Mouse (Mus musculus) granulocyte monocyte progenitor cell, adult 5-6 weeks (primary cell): ENCODE results near the gene Fxyd2. TPM values are rescaled to one million over a fixed set of nuclear protein-coding genes. Genes with fewer than 3 reads are reported as not detected.

ENCODE experiments used
- total RNA-seq, 2 experiments: library from RNA; stranded (forward) in 1 of 2; stranded (reverse) in 1 of 2; fragments of 200-712, 200-1000 nt in 1 of 2; fragments of >200 nt in 1 of 2; fragmentation: Nextera tagmentation in 1 of 2; gene quantifications; 2 replicates each; pipeline ENCODE4 v1.2.3; 2014 to 2017

Gene Fxyd2
- total RNA-seq, 2 experiments from 2014 or later: 2.5 TPM; not detected in 1

Other genes starting within 250 kb of the Fxyd2 start
- not detected in 2 replicates for gene BC049352, start 217.7 kb upstream of the Fxyd2 start, total RNA-seq (2014; fragmentation: Nextera tagmentation)
- gene BC049352, start 217.7 kb upstream of the Fxyd2 start, total RNA-seq (2017): not detected in 2 replicates
- not detected in 2 replicates for gene Tmprss4, start 195.6 kb upstream of the Fxyd2 start, total RNA-seq (2014; fragmentation: Nextera tagmentation)
- not detected in 2 replicates for gene Tmprss4, start 195.6 kb upstream of the Fxyd2 start, total RNA-seq (2017)
- gene Il10ra, start 130.5 kb upstream of the Fxyd2 start, total RNA-seq (2014; fragmentation: Nextera tagmentation): 6.7 and 9.6 TPM in 2 replicates
- gene Il10ra, start 130.5 kb upstream of the Fxyd2 start, total RNA-seq (2017): 7.6 and 9.8 TPM in 2 replicates
- not detected in 2 replicates for gene Tmprss13, start 80.6 kb upstream of the Fxyd2 start, total RNA-seq (2014; fragmentation: Nextera tagmentation)
- not detected in 2 replicates for gene Tmprss13, start 80.6 kb upstream of the Fxyd2 start, total RNA-seq (2017)
- gene Fxyd6, start 29.5 kb upstream of the Fxyd2 start, total RNA-seq (2014; fragmentation: Nextera tagmentation): not detected in 2 replicates
- not detected in 2 replicates for gene Fxyd6, start 29.5 kb upstream of the Fxyd2 start, total RNA-seq (2017)
- gene Dscaml1, start 27.0 kb downstream of the Fxyd2 start, total RNA-seq (2014; fragmentation: Nextera tagmentation): not detected in 2 replicates
- gene Dscaml1, start 27.0 kb downstream of the Fxyd2 start, total RNA-seq (2017): not detected in 2 replicates